Mouse (Mus musculus) MEL (cell line): ENCODE measurements around the gene Tank.

ENCODE experiments used
- CHD2 ChIP-seq: IDR thresholded peaks from 2 replicates; pipeline ENCODE4 v1.6.1; 2011; ENCODE audit warnings: low read length, improper control_type of control experiment
- CTCF ChIP-seq, 3 experiments: IDR thresholded peaks in 2 of 3; conservative IDR thresholded peaks in 1 of 3; 2 replicates each; pipeline ENCODE4 v1.5.1; 2011 to 2012; ENCODE audit warnings: low read length in 3 of 3, low read depth in 2 of 3, mild to moderate bottlenecking in 2 of 3, improper control_type of control experiment in 1 of 3, inconsistent platforms in 1 of 3, mixed read lengths in 1 of 3, moderate library complexity in 1 of 3; ENCODE audit not compliant: control insufficient read depth in 1 of 3, insufficient read depth in 1 of 3, poor library complexity in 1 of 3, severe bottlenecking in 1 of 3
- EP300 ChIP-seq, 2 experiments: IDR thresholded peaks; 2 replicates each; pipeline ENCODE4 v1.6.1; 2011; ENCODE audit warnings: improper control_type of control experiment in 2 of 2, low read length in 2 of 2, low read depth in 1 of 2, mild to moderate bottlenecking in 1 of 2
- MAZ ChIP-seq: IDR thresholded peaks from 2 replicates; pipeline ENCODE4 v1.6.1; 2012; ENCODE audit warnings: low read depth, mild to moderate bottlenecking, inconsistent platforms, low read length, improper control_type of control experiment
- MYC ChIP-seq: IDR thresholded peaks from 2 replicates; pipeline ENCODE4 v1.6.1; 2011; ENCODE audit warnings: low read depth, mild to moderate bottlenecking, low read length, improper control_type of control experiment, moderate library complexity
- POLR2A ChIP-seq, 2 experiments: IDR thresholded peaks; 2 replicates each; pipeline ENCODE4 v1.6.1; 2011 to 2012; ENCODE audit warnings: low read length in 2 of 2, mild to moderate bottlenecking in 2 of 2, control low read depth in 1 of 2, improper control_type of control experiment in 1 of 2, low read depth in 1 of 2, moderate library complexity in 1 of 2; ENCODE audit not compliant: control insufficient read depth in 1 of 2, insufficient read depth in 1 of 2, poor library complexity in 1 of 2
- SMC3 ChIP-seq: IDR thresholded peaks from 2 replicates; pipeline ENCODE4 v1.6.1; 2011; ENCODE audit warnings: low read depth, low read length, improper control_type of control experiment
- ZKSCAN1 ChIP-seq: IDR thresholded peaks from 2 replicates; pipeline ENCODE4 v1.6.1; 2012; ENCODE audit warnings: low read depth, mild to moderate bottlenecking, inconsistent platforms, low read length, improper control_type of control experiment, moderate library complexity

DNA sequence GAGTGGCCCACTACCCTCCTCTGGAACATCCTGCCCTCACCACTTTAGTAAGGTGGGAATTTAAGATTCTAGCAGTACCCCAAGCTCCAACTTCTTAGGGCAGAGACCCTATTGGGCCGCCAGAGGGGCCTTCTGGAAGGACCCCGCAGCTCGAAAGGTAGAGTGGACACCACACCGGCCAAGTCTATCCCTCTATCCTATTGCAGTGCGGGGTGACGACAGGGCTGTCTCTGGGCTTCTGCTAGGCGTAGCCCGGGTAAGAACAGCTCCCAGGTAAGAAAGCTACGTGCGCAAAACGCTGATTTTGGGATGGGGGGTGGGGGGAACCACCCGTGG, 76.6 kb downstream of the Tank start:
- no peak for TF ChIP-seq EP300 (IDR thresholded peaks at IDR 0.05; ENCODE audit: low read depth in 1 of 2, low read length in 2 of 2)
- no peak for TF ChIP-seq POLR2A (IDR thresholded peaks at IDR 0.05; ENCODE audit: control insufficient read depth in 1 of 2, insufficient read depth in 1 of 2, low read depth in 1 of 2, low read length in 2 of 2, poor library complexity in 1 of 2)
- TF ChIP-seq CHD2, result no peak
- no peak for TF ChIP-seq ZKSCAN1
- TF ChIP-seq CTCF (IDR thresholded peaks at IDR 0.05 in 2 of 3, conservative IDR thresholded peaks at IDR 0.05 in 1 of 3; ENCODE audit: control insufficient read depth in 1 of 3, insufficient read depth in 1 of 3, low read depth in 2 of 3, low read length in 3 of 3, poor library complexity in 1 of 3, severe bottlenecking in 1 of 3), result no peak
- TF ChIP-seq MAZ, result no peak
- TF ChIP-seq MYC, result no peak
- no peak for TF ChIP-seq SMC3
